Mouse (Mus musculus): ENCODE measurements around the gene Cfap45. TPM values are rescaled to one million over a fixed set of nuclear protein-coding genes. Genes with fewer than 3 reads are reported as not detected.

Cfap45 gene
- polyA plus RNA-seq, 1 experiment = 0.21 TPM

DNA sequence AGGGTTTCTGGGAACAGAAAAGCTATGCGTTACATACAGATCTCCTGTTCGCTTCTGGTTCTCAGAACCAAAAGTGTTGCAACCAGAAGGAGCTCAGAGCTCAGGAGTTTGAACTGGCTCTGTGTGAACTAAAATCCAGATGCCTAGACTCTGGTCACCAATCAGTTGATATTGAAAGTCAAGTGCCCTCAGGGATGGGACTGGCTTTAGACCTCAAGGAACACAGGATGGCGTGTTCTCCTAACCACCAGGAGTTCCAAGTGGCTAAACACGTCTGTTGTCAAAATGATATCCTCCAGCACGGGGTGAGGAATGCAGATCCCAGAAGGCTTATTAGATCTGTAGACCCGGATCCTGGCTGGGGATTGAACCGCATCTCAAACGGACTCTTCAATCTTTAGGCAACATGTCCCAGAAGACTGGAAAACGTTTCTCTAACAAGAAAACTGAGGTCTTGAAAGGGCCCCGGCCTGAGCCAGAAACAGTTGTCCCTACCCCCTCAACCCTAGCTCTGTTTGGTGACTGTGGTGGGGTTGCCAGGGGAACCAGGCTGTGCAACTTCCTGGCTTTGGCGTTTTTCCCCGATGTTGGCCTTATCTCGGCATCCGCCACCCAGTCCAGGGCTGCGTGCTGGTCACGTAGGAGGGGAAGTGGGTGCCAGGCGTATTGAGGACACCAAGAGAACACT lies 6.9 kb upstream of the Cfap45 start:
- 49% methylated on average over 17 of the region's 17 CpGs for WGBS
- no peak for DNase-seq (ENCODE audit: low read depth, low spot score)

DNA sequence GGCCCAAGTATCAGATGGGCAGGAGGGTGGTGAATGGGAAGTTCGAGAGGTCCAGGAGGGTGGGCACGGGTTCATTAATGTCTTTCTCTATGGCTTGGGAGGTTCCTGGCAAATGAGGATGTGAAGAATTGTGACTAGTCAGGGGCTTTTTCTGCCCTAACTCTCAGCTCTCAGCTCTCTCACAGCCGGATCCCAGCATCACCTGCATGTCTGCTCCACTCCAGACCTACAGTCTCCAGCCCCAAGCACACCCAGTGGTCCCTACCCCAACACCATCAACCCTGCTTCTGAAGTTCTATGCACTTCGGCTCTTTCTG lies 6.4 kb upstream of the Cfap45 start:
- WGBS = 59% methylated on average over 4 of the region's 4 CpGs
- DNase-seq (ENCODE audit: low read depth, low spot score) = no peak

DNA sequence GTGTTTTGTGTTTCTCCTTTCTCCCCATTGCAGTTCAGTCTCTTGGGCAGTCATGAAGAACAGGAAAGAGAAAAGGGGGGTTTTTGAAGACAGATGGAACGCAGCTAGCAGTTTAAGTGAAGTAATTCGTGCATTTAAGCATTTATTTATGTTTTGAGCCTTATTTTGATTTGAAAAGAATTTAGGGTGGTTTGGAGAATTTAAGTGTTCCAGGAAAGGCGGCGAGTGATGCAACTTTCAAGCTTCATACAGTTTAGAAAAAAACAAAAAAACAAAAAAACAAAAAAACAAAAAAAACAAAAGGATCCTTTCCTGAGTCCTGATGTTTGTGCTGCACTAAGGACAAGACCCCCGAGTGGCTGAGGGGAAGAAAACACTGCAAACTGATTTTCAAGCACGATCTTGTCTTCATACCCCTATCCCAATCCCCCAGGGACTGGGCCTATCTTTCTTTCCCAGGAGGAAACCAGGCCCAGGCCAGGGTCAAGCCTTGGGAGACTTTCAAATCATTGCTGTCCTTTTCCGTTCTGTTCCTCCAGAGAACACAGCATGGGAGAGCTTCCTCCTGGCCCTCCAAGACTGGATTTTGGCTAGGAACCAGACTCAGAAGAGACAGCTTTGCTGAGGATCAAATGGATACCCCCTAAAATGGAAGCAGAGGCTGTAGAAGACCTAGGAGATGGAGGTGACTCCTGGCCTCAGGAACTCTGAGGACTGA lies 5.9 kb upstream of the Cfap45 start:
- 71% methylated on average over 7 of the region's 7 CpGs for WGBS
- DNase-seq (ENCODE audit: low read depth, low spot score) = no peak

DNA sequence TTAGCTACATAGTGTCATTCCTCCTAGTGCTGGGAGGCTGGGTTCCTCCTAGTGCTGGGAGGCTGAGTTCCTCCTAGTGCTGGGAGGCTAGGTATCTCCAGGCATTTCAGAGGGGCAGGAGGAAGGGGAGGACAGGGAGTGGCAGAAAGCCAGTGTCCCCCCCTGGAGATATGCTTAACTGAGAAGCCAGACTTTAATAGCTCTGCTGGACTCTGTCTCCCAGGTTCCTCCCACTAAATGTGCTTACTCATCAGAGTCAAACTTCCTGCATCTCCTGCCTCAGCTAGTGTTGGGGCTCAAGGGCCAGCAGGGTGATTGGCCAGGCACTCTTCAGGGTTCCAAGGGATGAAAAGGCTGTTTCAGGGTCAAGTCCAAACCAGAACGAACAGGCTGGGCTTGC lies 5.2 kb upstream of the Cfap45 start:
- DNase-seq (ENCODE audit: low read depth, low spot score) = no peak
- 37% methylated on average over 1 of the region's 1 CpGs for WGBS

DNA sequence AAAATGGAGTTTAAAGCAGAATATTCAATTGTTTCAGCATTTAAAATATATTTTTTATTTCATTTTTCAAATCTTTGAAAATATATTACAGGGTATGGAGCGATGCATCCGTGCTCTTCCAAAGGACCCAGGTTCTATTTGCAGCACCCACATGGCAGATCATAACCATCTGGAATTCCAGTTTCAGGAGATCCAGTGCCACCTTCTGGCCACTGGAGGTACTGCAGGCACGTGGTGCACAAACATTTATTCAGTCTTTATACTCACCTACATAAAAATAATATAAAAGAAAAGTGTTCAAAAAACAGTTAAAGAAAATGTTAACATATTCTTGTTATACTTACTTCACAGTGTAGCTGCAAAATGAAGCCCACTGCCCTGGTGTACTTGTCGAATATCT lies 2.6 kb upstream of the Cfap45 start:
- no peak for DNase-seq (ENCODE audit: low read depth, low spot score)
- WGBS = 80% methylated on average over 4 of the region's 4 CpGs

DNA sequence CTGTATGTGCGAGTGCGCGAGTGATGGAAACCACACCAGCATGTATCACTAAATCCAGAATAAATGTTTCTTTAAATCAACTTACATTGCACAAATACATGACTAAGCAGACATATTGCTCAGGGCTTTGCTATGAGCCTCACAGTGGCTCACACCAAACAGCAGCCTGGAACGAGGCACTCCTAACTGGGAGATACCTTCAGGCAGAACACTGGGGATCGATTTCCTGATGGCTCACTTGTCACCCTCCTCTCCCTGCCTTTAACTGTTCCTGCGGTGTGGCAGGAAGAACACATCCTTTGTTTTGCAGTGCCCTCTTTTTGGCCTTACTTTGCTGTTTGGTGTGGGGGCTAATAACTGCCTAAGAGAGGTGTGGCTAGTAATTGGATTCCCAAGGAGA lies 957 bp upstream of the Cfap45 start:
- 65% methylated on average over 6 of the region's 6 CpGs for WGBS
- no peak for DNase-seq (ENCODE audit: low read depth, low spot score)

DNA sequence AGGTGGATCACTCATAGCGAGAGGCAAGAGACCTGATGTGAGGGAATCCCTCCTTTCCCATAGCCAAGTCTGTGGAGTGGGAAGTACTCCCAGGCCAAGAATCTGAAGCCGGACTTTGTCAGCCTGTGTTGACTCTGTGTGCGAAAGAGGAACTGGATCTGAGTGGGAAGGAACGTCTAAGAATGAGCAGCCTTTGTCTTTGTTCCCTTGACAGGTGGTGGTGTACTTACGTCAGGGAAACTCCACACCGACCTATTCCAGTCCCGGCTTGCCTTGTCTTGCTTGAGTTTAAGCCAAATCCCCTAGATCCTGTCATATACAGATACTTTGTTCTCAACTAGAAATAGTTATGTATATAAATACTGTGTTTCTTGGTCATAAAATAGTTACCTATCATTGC lies 1.9 kb downstream of the Cfap45 start:
- 26% methylated on average over 7 of the region's 7 CpGs for WGBS
- no peak for DNase-seq (ENCODE audit: low read depth, low spot score)

DNA sequence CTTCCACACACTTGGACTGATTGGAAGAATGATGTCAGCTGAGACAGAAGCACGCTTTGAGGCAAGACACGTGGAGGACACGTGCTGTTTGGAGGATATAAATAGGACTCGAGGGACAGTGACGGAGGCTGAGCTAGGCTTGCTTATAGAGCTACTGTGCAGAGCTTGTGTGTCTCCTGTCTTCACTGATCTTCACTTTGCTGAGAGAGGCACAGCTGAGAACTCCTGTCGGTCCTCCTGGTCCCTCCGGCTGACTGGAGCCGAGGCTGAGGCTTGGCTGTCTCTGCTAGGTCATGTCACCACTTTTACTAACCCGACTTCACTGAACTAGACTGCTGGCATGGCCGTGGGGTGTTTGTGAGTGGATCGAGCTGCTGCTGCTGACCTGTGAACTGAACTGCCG lies 3.1 kb downstream of the Cfap45 start:
- no peak for DNase-seq (ENCODE audit: low read depth, low spot score)
- WGBS = 61% methylated on average over 12 of the region's 12 CpGs

DNA sequence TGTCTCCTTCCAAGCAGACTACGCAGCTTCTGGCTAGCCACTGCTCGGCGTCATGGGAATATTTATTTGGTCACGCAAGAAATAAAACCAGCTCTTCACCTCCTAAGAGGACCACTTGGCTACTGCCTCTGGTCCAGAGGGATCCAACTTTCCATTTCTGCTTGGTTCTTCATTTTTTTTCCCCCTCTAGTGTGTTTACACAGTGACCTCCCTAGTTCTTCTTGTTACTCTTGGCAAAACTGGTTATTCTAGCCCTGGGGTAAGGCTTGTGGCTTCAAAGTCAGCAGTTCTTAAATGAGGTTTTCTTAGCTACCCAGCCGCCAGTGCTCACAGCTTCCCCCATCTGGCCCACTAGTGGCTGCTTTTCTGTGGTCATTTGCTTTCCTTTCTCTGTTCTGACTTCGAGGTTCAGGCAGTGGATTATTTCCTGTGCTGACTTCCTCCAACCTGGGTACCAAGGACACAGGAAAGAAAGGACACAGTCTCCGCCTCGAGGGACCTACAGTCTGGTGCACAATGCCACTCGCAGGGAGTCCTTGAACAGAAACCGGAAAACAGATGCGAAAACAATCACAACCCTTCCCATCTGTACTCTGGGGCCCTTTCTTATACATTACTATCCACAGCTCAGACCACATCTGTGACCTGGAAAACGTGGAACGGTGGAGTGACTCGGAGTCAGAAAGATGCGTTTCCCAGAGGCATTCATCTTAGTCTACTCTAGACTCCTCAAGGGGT lies 4.6 kb downstream of the Cfap45 start:
- no peak for DNase-seq (ENCODE audit: low read depth, low spot score)
- WGBS = 22% methylated on average over 15 of the region's 15 CpGs

DNA sequence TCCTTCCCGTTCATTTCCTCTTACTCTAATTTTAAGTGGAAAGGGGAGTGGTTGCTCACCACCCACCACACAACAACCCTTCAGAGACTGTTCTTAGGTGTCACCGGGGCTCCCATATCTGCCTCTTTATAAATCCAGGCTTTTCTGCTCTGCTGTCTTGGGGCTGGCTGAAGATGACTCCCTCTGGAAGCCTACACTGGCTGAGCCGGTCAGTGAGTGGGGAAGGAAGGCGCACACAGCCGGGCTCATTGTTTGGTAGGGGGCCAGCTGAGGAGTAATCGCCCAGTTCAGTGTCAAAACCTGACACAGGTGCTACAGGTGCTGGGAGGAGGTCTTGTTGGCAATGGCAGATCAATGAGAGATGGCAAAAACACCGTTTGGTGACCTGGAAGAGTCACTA lies 5.4 kb downstream of the Cfap45 start:
- DNase-seq (ENCODE audit: low read depth, low spot score) = no peak

DNA sequence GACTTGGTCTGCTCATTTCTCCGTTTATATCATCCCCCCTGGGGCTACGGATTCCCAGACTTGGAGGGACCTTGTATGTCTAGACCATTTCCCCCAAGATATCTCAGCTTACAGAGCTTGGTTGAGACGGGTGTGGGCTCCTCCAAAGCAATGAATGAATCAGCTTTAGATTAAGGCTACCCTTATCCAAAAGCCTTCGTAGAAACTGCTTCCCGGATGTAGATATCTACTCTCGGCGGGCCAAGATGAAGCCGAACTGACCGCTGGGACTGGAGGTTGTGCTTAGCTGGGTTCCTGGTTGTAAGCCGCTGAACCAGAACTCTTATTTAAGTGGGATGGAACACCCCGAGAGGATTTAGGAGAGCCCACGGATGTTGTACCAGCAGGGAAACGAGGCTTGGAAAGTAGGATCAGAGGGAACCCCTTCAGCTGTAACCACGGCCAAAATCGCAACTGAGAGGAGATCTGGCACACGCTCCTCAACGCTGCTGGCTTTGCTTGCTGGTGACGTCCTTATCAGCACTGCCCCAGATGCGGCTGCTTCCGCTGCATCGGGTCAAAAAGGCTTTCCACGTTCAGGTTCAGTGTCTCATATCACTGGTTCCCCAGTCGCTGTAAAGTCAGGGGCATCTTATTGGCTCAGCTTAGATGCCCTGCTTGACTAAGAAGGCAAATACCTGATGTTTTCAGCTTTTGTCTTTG lies 5.9 kb downstream of the Cfap45 start:
- no peak for DNase-seq (ENCODE audit: low read depth, low spot score)
- 69% methylated on average over 23 of the region's 23 CpGs for WGBS

More for the DNA sequence above, 5.4 kb downstream of the Cfap45 start:
- WGBS = 74% methylated on average over 7 of the region's 7 CpGs

DNA sequence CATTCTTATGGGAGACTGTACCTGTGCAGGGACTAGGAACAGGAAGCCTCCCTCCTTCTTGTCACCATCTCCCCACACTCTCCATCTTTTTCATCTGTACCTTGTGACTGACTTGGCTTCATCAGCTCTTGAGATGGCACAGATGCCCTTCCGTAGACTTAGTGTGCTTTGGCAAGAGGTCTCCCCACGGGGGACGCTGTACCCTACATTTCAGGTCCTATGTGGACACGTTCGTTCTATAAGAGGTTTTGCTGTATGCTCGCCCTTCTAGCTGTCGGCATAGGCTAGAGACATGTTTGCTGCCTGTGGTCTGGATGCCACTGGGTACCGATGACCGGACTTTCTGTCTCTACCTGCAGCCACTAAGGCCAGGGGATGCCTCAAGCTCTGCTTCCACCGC lies 6.8 kb downstream of the Cfap45 start:
- no peak for DNase-seq (ENCODE audit: low read depth, low spot score)
- WGBS = 95% methylated on average over 10 of the region's 10 CpGs

DNA sequence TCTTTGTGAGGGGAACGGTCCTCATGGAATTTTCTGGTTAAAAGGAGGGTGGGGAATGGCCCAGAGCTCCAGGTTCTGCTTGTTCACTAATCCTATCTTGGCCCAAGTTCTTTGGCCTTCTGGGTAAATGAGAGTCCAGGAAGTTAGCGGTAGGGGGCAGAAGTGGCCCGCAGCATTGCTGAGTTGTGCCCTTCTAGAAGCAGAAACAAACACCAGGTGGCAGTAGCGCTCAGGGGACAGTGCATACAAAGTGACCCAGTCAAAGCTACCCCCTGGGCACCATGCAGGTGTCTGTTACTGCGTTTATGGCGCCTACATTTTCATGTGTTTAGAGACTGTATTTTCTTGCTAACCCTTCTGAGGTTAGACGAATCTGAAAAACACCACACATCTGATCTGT lies 8.1 kb downstream of the Cfap45 start:
- no peak for DNase-seq (ENCODE audit: low read depth, low spot score)
- 5% methylated on average over 7 of the region's 7 CpGs for WGBS

DNA sequence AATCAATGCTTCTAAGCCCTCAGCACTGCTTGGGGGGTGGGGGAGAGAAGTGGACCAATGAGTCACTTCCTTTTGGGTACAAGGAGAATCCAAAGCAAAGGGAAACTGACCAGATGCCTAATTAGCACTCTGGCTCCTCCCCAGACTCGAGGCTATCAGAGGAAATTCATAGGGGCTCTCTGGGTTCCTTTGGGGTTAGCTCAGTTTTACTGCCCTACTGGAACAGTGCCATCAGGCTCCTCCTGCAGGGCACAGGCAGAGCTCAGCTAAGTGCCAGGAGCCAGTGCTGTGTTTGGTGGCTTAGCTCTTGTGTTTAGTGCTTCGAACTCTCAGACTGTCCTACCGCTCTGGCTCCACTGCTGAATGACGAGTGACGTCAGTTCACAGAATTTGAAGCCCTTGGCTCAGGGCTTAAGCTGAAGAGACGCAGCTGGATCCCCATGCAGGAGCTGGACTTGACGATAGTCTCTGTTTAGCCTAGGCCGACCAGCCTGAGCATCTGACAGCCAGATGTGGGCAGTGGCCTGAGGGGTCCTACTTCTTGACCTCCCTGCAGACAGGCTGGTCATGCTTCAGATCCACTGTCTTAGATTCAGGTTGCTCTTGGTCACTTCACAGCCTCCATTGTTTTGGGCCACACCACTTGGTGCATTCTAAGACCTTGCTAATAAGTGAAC lies 10.1 kb downstream of the Cfap45 start:
- WGBS = 25% methylated on average over 8 of the region's 8 CpGs
- no peak for DNase-seq (ENCODE audit: low read depth, low spot score)

DNA sequence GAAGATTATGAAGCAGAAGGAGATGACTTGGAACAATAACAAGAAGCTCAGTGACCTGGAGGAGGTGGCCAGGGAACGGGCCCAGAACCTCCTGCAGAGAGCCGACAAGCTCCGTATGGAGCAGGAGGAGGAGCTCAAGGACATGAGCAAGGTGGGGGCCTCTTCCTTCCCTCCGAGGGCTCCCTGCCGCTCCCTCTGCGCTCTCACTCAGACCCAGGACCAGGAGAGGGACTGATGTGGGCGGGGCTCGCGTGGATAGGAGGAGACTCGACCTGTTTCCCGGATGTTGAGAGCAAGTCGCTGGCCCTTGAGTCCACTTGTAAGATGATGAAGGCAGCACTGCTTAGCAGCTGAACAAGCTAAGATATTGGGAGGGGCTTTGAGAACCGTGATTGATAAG lies 11.9 kb downstream of the Cfap45 start:
- DNase-seq (ENCODE audit: low read depth, low spot score) = no peak
- 9% methylated on average over 13 of the region's 13 CpGs for WGBS

DNA sequence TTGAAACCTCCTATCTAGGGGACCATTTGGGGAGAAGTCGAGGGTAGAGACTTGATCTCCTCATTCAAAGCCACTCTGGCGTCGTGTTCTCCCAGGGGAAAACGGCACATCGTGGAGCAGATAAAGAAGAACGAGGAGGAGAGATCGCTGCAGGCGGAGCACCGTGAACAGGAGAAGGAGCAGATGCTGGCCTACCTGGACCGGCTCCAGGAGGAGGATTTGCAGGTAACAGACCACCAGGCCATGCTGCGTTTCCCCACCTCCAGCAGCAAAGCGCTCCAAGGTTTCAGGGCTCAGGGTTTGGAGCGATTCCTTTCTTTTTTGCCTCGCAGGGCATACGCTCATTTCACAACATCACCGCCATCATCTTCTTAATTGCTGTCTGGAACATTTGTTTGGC lies 14.5 kb downstream of the Cfap45 start:
- DNase-seq (ENCODE audit: low read depth, low spot score) = no peak
- 84% methylated on average over 16 of the region's 16 CpGs for WGBS

DNA sequence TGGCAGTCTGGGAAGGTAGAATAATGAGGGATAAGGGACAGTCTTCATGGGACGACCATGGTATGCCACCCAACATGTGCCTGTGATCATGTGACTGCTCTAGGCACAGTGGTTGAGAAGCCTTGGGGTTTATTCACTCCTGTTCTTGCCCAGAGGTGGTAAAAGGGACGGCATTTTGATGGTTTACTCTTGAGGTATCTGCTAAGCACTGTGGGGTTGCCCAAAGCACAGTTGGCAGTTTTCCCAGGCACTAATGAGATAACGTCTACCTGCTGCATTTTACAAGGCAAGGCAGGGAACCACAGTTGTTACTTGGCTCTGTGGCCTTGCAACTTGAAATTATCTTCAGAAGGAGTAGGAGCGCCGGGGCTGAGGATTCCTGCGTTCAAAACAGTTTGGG lies 19.2 kb downstream of the Cfap45 start:
- 27% methylated on average over 6 of the region's 6 CpGs for WGBS
- DNase-seq (ENCODE audit: low read depth, low spot score) = no peak

DNA sequence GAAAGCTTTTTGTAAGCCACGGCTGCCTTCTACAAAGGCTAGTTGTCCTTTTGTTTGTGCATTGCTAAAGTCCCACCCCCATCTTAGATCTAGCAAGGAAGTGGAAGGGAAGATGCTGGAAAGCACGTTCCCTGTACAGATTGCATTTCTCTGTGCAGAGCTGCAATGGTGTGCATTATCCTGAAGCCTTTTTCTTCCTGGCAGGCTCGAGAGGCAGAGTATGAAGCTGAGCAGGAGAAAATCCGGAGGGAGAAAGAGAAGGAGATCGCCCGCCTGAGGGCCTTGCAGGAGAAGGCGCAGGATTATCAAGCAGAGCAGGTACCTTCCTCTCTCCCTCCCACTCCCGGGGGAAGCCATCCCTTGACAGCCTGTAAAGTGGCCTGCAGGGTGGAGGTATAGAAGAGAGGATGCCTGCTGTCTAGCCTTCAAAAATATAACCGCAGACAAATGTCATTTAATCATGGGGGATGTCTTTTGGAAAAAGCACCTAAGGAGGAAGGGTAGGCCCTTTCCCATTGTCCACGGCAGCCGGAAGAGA lies 19.8 kb downstream of the Cfap45 start:
- 59% methylated on average over 11 of the region's 11 CpGs for WGBS
- no peak for DNase-seq (ENCODE audit: low read depth, low spot score)

DNA sequence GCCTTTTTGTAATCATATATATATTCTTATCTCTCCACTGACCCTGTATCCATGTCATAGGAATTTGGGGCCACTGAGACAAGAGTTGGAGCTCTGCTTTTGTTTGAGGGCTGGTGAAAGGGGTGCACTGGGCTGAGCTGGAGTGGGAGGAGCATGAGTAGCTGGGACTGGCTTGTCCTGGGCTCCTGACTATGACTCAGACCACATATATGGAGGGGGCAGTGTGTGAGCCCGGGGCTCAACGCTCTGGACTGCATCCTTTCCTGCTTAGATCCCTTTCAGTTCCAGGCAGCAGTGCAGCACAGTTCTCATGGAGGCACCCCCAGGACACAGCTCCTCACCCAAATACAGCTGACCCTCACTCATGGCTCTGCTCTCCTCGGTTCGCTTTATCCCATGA lies 25.5 kb downstream of the Cfap45 start:
- 92% methylated on average over 4 of the region's 4 CpGs for WGBS
- DNase-seq (ENCODE audit: low read depth, low spot score) = no peak

DNA sequence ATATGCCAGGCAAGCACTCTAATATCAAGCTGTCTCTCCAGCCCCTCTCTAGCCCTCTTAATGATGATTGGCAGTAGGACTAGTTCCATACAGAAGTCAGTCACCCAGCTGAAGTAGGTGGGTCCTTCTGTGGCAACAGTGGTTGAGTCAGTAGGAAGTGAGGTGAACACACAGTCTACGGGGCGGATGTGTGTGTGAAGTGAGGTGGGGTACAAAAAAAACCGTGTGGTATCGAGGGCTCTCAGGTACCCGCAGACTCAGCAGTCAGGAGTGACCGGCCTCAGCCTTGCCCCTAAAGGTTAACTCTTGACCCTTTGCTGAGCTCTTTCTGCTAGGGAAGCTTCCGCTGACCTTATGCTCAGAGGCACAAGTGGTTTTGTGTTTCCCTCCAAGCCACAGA lies 27.9 kb downstream of the Cfap45 start:
- WGBS = 74% methylated on average over 7 of the region's 7 CpGs
- DNase-seq (ENCODE audit: low read depth, low spot score) = no peak

All from large intestine, adult 2 months (tissue).